Mouse (Mus musculus) ovary, postnatal 36 days (tissue): ENCODE data around the gene Pkig.
"Not testable (repeated sequence)": the region's sequence is repeated elsewhere in the genome, so short reads cannot be mapped to it uniquely, and the experiment has no call there.

ENCODE experiments used
- DNase-seq: peaks from one replicate; pipeline ENCODE4 v3.0.0; 2022; ENCODE audit warnings: low spot score, mixed read lengths

Pkig gene

DNA sequence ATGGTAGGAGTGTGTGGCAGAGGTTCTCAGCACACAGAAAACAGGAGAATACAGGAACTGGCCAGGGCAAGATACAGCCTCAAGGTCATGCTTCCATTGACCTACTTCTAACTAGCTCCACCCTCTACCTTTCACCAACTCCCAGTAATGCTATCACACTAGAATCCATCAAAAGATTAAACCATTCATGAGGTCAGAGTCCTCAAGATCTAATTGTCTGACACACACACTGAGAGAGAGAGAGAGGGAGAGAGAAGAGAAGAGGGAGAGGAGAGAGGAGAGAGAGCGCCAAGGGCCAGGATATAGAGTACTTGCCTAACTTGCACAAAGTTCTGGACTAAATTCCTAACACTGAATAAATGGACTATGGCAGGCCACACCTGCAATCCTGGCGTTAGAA is 24.2 kb downstream of the Pkig start:
- DNase-seq = no peak

- no peak for DNase-seq
Observed at GRCm38 (mm10) chr2:163685287-163685686, 27.1 kb downstream of the Pkig start.

DNA sequence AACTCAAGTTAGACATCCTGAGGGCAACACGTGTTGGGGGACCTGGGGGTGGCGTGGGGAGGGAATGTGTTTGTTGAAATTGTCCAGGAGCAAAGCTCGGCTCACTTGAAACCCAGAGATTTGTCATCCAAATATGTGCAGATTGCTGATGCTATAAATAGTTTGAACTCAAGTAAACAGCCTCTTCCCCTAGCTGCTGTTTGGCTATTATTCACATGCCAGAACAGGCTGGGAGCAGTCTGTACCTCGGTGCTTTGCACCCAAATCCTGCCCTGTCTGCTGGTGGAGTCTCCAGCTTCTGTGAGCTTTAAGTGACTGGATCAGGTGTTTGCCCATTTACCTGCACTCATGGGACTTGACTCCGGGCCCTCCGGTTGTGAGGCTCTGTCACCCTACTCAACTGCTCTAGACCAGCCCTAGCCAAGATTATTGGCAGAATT is 27.6 kb downstream of the Pkig start:
- peak; percentile 29 for DNase-seq

DNA sequence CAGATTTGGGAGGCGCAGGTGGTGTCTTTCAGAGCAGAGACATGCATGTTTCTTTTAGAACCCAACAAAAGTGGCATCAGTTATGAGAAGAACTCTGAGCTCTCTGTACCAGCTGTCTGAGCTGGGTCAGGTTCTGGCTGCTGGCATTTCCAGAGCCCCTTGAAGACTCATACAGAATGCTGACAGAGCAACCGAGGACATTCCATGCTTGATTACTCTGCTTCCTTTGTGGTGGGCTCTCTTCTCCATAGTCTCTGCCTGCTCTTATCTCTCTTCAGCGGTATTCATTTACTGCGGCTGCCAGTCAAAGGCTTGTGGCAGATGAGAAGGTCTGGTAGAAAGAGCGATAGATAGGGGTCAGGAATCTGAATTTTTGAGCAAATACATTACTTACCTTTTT is 28.0 kb downstream of the Pkig start:
- no peak for DNase-seq

DNA sequence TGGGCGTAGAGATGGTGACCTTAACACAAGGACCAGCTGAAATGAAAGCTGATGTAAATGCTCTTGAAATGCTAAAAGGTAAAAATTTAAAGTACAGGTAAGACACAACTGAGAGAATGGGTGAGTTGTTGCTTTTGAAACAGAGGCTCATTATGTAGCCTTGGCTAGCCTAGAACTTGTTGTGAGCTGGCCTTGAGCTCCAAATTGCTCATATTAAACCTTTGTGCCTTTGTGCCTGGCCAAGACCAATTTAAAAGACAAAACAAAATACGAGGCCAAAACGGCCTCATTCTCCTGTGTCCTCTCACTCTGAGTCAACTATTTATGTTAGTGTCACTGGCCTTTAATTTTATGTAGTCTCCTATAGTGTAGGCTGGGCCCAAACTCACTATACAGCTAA is 28.7 kb downstream of the Pkig start:
- no peak for DNase-seq

DNA sequence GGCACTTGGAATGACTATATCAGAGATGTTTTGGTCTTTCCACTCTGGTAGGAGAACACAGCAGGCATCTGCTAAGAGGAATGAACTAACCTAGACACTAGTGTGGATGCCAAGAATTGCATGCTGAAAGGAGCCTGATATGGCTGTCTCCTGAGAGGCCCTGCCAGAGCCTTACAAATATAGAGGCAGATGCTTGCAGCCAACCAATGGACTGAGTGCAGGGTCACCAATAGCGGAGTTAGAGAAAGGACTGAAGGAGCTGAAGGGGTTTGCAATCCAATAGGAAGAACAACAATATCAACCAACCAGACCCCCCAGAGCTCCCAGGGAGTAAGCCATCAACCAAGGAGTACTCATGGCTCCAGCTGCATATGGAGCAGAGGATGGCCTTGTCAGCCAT is 30.2 kb downstream of the Pkig start:
- not testable (repeated sequence) for DNase-seq

DNA sequence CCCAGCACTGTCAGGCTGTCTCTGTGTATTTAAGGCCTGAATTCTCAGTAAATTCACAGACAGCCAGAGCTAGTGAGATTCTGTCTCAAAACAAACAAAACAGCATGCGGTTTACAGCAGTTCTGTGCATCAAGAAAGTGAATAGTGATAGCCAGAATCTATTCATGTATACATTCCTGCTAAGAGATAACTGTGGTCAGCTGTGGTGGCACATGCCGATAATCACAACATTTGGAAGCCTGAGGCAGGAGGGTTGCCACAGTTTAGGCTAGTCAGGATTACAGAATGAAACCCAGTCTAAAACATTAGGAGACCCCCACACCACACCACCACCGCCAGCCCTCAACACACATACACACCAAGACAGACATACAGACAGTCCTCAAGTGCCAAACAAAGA is 31.6 kb downstream of the Pkig start:
- DNase-seq = no peak

DNA sequence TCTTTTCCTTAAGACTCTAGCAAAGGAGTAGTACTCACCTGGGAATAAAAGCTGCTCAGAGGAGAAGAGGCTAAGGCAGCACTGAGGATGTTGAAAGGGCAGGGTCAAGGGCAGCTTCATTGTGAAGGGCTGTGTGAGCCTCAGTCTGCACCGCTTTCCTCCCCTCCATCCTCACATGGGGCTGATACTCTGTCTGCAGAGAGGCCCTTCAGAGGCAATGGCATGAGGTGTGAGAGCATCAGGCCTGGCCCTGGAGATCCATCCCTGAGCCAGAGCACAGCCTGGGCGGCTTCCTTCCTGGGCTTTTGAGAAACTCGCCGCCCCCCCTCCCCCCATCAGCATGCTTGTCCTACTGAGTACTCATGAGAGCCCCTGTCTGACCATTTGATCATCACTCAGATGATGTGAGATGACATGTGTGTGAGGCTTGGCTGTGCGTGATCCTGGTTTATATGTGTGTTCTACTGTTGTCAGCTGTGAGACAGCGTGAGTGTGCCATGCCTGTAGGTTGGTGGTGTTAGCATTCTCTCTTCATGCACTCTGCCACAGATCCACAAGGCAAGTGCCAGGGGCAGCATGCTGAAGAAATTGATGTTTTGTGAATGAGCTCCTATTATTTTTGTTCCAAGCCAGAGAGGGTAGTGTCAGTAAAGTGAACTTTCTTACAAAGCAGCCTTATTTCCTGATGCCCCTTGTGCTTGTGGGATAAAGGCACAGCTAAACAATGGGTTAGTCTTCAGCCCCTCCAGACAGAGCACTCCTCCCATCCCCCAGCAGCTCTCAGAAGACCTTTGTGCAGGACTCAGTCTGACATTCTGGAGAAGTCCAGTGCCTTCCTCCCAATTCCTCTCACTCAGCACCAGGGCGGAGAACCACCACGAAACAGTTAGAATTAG is 32.5 kb downstream of the Pkig start:
- DNase-seq = no peak

GRCm38 (mm10) chr2:163691846-163692605 is 33.8 kb downstream of the Pkig start:
- no peak for DNase-seq

GRCm38 (mm10) chr2:163692873-163693612 is 34.9 kb downstream of the Pkig start:
- DNase-seq = no peak

DNA sequence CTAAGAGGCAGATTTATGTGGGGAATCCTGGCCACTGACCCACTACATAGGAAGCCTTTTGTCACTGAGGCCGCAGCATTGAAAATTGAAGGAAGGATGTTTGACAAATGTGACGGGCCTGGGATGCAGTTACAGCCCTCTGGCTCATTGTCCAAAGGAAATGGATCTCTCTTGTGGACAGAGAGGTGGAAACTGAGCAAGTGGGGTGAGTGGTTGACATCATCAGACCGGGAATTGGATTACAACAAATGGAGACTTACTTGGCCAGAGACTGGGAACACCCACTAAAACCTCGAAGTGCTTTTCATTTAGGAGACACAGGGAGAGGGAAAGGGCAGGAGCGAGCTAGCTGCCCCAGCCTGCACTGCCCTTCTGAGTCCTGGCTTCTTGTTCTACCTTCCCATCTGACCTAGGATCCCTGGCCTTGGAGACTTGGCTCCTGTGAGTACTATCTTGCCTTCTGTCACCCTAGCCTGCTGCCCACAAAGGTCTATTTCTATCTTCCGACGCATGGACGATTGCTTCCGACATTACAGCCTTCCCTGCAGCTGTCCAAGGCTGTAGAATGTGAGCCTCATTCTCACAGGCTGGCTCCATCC is 35.6 kb downstream of the Pkig start:
- DNase-seq = no peak

DNA sequence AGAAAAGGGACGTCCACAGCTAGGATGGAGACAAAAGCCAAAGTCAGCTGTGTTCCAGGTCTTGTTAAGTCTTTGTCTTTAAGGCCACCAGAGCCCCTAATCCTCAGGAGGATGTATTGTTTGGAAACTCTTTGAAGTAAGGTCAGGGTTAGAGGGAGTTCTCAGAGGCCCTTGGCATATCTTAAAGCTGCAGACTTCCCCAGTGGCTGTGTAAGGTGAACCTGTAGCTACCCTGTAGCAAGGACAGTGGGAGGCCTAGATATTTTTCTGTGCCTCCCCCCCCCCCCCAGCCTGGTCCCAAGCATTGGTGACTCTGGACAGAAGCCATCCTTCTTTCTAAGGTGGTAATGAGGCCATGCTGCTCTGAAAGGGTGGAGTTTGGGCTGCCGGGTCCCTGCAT is 38.6 kb downstream of the Pkig start:
- DNase-seq = no peak

GRCm38 (mm10) chr2:163697764-163698480 is 39.7 kb downstream of the Pkig start:
- no peak for DNase-seq

- DNase-seq = no peak
Observed at GRCm38 (mm10) chr2:163699078-163699780, 41.0 kb downstream of the Pkig start.

DNA sequence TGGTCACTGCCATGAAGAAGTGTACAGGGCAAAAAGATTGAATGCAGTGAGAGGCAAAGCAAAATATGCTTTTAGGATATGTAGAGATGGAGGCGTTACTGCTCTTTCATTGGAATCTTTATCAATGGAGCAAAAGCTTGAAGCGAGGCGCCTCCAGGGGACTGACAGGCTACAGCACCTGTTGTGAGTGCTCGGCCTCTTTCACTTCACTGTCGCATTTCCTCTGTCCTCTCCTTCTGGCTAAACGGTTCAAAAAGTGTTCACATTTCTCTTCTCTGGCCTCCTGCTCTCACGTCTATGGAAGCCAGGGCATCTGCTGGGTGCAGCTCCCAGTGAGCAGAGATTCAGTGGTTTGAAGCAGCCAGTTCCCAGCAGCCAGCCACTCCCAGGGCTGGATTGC is 44.2 kb downstream of the Pkig start:
- no peak for DNase-seq

- no peak for DNase-seq
Observed at GRCm38 (mm10) chr2:163702921-163703320, 44.7 kb downstream of the Pkig start.

- no peak for DNase-seq
Observed at GRCm38 (mm10) chr2:163703599-163704260, 45.5 kb downstream of the Pkig start.

- no peak for DNase-seq
Observed at GRCm38 (mm10) chr2:163708321-163708720, 50.1 kb downstream of the Pkig start.

DNA sequence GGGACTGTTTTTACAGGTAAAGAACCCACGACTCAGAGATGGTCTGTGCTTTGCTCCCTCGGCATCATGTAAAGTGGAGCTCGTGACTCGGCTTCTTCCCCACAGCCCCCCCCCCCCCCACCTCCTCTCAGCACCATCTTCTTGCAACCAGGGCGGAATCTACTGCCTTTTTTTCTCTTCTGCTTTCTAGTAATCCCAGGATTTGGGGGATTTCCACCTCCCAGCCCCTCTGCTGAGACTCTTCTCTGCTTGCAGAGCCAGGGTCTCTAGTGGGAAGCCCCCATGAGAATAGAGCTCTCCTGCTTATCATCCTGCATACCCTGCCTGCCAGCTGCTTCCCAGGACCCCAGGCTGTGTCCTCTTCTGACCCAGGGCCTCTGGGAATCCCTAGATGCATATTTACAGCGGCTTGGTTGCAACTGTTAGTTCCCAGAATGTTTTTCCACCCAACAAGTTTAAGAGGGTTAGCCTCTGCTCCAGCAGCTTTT is 50.6 kb downstream of the Pkig start:
- DNase-seq = no peak

DNA sequence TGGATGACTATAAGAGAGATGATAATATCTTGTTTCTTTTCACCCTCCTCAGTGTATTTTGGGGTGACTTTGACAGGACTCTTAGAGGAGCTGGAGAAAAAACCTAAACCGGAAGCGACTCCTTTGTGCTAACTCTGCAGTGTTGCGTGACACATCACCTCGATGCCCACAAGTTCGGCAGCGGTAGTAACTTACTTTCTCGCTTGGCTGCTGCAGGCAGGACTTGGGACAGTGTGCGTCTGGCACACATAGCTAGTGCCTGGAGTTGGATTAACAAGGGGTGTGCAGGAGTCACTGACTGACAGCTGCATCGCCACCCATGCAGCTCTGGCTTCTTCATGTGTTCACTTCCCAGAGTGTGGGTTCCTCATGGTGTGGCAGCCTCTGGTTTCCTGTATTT is 51.8 kb downstream of the Pkig start:
- no peak for DNase-seq
